Mouse (Mus musculus) midbrain, postnatal 0 days (tissue): ENCODE data around the gene Ankrd16. TPM values are rescaled to one million over a fixed set of nuclear protein-coding genes. Genes with fewer than 3 reads are reported as not detected.

ENCODE experiments used
- ATAC-seq: fragments of 200-750 bp; cut with Nextera tagmentation; 2 replicates; pipeline ENCODE4 v1.8.0; 2017; ENCODE audit warnings: moderate number of reproducible peaks, mild to moderate bottlenecking, moderate TSS enrichment, moderate library complexity; ENCODE audit not compliant: low FRiP score
- DNase-seq: peaks from one replicate; pipeline ENCODE4 v3.0.0-alpha.2; 2015; ENCODE audit warnings: low spot score
- H3K27ac ChIP-seq: fragments of 300-500 bp; sonication (generic); 2 replicates; pipeline ENCODE4 v1.5.1; 2014; ENCODE audit warnings: low read depth, mild to moderate bottlenecking, low read length, mixed read lengths
- H3K27me3 ChIP-seq: fragments of 300-500 bp; sonication (generic); 2 replicates; pipeline ENCODE4 v1.6.1; 2014; ENCODE audit warnings: low read length, control low read depth, mixed read lengths; ENCODE audit not compliant: insufficient read depth
- H3K36me3 ChIP-seq: fragments of 300-500 bp; sonication (generic); 2 replicates; pipeline ENCODE4 v1.6.1; 2014; ENCODE audit warnings: low read length, control low read depth, mixed read lengths; ENCODE audit not compliant: insufficient read depth
- H3K4me1 ChIP-seq: fragments of 300-500 bp; sonication (generic); 2 replicates; pipeline ENCODE4 v1.6.1; 2014; ENCODE audit warnings: mild to moderate bottlenecking, control low read depth, antibody characterized with exemption, low read length, mixed read lengths; ENCODE audit not compliant: insufficient read depth
- H3K4me2 ChIP-seq: fragments of 300-500 bp; sonication (generic); 2 replicates; pipeline ENCODE4 v1.6.1; 2014; ENCODE audit warnings: low read depth, mild to moderate bottlenecking, low read length, mixed read lengths; ENCODE audit not compliant: poor library complexity, severe bottlenecking
- H3K4me3 ChIP-seq: fragments of 300-500 bp; sonication (generic); 2 replicates; pipeline ENCODE4 v1.5.1; 2014; ENCODE audit warnings: low read depth, mild to moderate bottlenecking, low read length, moderate library complexity
- H3K9ac ChIP-seq: fragments of 300-500 bp; sonication (generic); replicated peaks from 2 replicates; pipeline ENCODE4 v1.6.1; 2014; ENCODE audit warnings: mild to moderate bottlenecking, low read length, moderate library complexity, mixed read lengths; ENCODE audit not compliant: poor library complexity, severe bottlenecking
- H3K9me3 ChIP-seq: fragments of 300-500 bp; sonication (generic); 2 replicates; pipeline ENCODE4 v1.6.1; 2016; ENCODE audit warnings: low read length, control low read depth
- CTCF ChIP-seq: IDR thresholded peaks from 2 replicates; pipeline ENCODE4 v1.5.1; 2016; ENCODE audit warnings: antibody characterized with exemption, mild to moderate bottlenecking
- WGBS: fragments of 180-500 bp; shearing (Covaris S2); extraction: QIAGEN DNeasy Blood & Tissue Kit; methylation state at CpG from one replicate; pipeline ENCODE4 v1.1.7; 2014; 5-methylcytosine and 5-hydroxymethylcytosine counted together
- polyA plus RNA-seq: library from polyadenylated mRNA; unstranded; fragments of >200 nt; fragmentation: Nextera tagmentation; extraction: Ambion mirVana; gene quantifications from 2 replicates; pipeline ENCODE4 v1.2.1, GENCODE M21; 2015
- total RNA-seq: library from RNA; depleted of rRNA; stranded (reverse); fragments of >200 nt; gene quantifications from 2 replicates; pipeline ENCODE4 v1.2.3, GENCODE M21; 2014; rRNA removed

Ankrd16 gene
- total RNA-seq (45.2 and 66.6 TPM in 2 replicates), polyA plus RNA-seq (35.0 and 36.3 TPM in 2 replicates)

DNA sequence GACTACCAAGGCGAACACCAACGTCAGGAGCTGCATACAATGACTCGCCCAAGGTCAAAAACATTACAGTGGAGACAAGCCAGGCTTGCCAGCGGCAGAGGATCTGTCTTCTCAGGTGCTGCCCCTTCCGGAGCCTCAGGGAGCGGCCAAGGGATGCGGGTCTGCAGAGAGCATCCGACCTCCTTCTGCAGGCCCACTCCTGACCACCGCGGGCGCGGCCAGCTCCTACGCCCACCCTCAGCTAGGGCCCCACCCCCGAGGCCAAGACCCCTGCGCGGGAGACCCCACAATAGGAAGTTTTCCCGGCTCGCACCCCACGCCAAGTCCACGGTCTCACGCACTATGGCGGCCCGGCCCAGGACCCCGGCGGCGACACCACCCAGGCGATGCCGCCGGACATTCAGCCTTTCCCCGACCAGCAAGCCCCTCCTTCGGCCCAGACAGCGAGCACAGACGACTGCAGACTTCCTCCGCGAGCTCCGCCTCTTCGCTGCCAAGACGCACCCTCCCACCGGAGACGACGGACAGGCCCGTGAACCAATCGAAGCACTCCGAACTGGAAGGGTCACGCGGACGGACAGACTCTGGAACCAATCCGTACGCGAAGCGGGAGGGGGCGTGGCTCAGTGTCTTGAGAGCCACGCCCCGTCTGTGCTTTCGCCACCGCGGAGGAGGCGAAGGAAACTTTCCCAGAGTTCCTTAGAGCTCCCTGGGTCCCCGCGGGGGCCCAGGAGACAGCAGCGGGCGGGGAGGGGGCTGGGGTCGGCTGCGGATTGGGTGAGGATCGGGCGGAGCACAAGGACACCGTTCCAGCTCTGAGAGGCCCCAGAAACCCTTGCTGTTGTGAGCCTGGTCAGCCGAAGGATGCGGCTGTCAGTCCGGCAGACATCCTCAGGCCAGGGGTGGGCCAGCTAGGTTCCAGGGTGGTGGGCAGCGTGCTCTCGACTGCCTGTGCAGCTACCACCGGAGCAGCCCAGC is at the start of gene Ankrd16, which contains the start of gene Fbh1:
Gene Ankrd16 (plus strand): TSS at position 786 of the 978 bp plus-strand sequence.
Gene Fbh1 (minus strand): TSS at position 492 of the 978 bp plus-strand sequence.
- H3K27ac ChIP-seq = peak within 1 kb of the TSS; percentile 98
- peak within 1 kb of the TSS; percentile 87 for H3K4me2 ChIP-seq
- no peaks in the 10 kb centered on the region for H3K9me3 ChIP-seq
- peaks cover 5% of the 10 kb centered on the region; the same call in 1 of the 2 replicates for H3K36me3 ChIP-seq
- peaks cover 20% of the 10 kb centered on the region for H3K4me1 ChIP-seq
- ATAC-seq (peak; percentile 96), DNase-seq (peak; percentile 100)
- no peaks in the 10 kb centered on the region for H3K27me3 ChIP-seq
- peak within 1 kb of the TSS; percentile 88 for H3K9ac ChIP-seq
- under 1% methylated on average over 72 of the region's 73 CpGs for WGBS
- peak; percentile 43; the same call in 1 of the 2 replicates for TF ChIP-seq CTCF
- H3K4me3 ChIP-seq = peak within 1 kb of the TSS; percentile 88

DNA sequence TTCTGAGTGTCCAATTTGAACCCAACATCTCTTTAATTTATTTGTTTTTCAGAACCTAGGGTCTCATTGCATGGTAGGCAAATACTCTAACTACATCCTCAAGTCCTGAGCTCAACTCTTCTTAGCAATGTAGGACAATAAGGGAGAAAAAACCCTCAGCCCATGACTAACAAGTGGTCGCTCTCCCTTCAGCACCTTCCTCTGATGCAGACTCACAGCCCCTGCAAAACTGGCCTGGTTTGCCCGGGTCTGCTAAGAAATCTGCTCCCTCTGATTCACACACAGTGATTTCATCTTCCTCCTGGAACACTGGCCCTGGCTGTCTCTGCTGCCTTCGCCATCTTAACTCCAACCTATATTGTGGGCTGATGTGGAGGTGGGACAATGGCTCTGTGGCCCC is 48.6 kb upstream of the Ankrd16 start:
- Histone ChIP-seq H3K4me3 (no peak overlapping the region), H3K27ac (no peak overlapping the region), H3K4me1 (no peaks in the 10 kb centered on the region), H3K4me2 (no peak overlapping the region), H3K9me3 (no peaks in the 10 kb centered on the region), H3K36me3 (no peaks in the 10 kb centered on the region), H3K9ac (no peak overlapping the region), H3K27me3 (no peaks in the 10 kb centered on the region)
- TF ChIP-seq CTCF = no peak
- DNase-seq = no peak
- WGBS = 64% methylated on average over 3 of the region's 3 CpGs
- no peak for ATAC-seq

DNA sequence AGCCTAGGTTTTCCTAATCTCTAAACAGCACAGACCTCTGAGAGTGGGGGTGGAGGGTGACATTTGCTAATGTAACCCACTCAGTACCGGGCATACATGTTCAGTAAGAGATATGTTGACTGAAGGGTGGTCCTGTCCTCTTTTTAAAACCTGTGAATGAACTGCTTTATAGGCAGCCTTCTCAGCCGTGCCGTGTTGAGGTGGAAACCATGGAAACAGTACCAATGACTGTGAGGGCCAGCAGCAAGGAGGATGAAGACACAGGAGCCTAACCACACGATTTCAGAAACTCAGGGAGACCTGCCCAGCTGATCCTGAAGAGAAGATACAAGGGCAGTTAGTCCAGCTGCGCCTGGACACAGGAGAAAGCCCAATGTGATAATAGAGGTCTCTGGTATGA is 44.7 kb upstream of the Ankrd16 start:
- Histone ChIP-seq H3K4me2 (no peak overlapping the region), H3K36me3 (no peaks in the 10 kb centered on the region), H3K4me1 (no peaks in the 10 kb centered on the region), H3K27ac (no peak overlapping the region), H3K9me3 (no peaks in the 10 kb centered on the region), H3K27me3 (no peaks in the 10 kb centered on the region), H3K4me3 (no peak overlapping the region), H3K9ac (no peak overlapping the region)
- TF ChIP-seq CTCF = no peak
- no peak for DNase-seq
- 51% methylated on average over 5 of the region's 5 CpGs for WGBS
- ATAC-seq = peak; percentile 27

DNA sequence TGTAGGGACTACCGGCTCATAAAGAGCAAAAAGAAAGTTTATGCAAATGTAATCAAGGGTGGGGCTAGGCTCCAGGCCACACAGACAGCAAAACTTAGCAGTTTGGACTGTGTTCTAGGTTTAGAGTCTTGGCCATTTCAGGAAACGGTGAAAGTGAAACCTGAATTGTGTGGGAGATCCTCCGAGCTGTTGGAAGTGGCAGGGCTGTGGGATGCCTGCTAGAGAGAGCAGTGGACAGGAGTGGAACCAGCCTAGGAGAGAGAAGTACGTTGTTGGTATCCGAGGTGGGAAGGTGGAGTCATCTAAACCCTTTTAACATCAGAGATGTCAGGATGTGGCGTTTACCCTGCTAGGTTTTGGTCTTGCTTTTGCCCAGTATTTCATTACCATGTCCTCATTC is 41.8 kb upstream of the Ankrd16 start:
- 90% methylated on average over 6 of the region's 6 CpGs for WGBS
- DNase-seq = no peak
- TF ChIP-seq CTCF = no peak

GRCm38 (mm10) chr2:11738794-11739193 is 38.9 kb upstream of the Ankrd16 start:
- no peak overlapping the region for H3K4me2 ChIP-seq
- H3K9me3 ChIP-seq = no peaks in the 10 kb centered on the region
- no peak for TF ChIP-seq CTCF
- WGBS = 87% methylated on average over 3 of the region's 3 CpGs
- DNase-seq (no peak), ATAC-seq (no peak)
- H3K36me3 ChIP-seq = peaks cover 32% of the 10 kb centered on the region
- no peaks in the 10 kb centered on the region for H3K27me3 ChIP-seq
- H3K4me3 ChIP-seq = no peak overlapping the region
- no peaks in the 10 kb centered on the region for H3K4me1 ChIP-seq
- no peak overlapping the region for H3K27ac ChIP-seq
- H3K9ac ChIP-seq = no peak overlapping the region

More for the DNA sequence above, 41.8 kb upstream of the Ankrd16 start:
- Histone ChIP-seq H3K9ac (no peak overlapping the region), H3K4me1 (no peaks in the 10 kb centered on the region), H3K4me2 (no peak overlapping the region), H3K9me3 (no peaks in the 10 kb centered on the region), H3K27ac (no peak overlapping the region), H3K4me3 (no peak overlapping the region), H3K27me3 (no peaks in the 10 kb centered on the region), H3K36me3 (peaks cover 4% of the 10 kb centered on the region)
- ATAC-seq = no peak

DNA sequence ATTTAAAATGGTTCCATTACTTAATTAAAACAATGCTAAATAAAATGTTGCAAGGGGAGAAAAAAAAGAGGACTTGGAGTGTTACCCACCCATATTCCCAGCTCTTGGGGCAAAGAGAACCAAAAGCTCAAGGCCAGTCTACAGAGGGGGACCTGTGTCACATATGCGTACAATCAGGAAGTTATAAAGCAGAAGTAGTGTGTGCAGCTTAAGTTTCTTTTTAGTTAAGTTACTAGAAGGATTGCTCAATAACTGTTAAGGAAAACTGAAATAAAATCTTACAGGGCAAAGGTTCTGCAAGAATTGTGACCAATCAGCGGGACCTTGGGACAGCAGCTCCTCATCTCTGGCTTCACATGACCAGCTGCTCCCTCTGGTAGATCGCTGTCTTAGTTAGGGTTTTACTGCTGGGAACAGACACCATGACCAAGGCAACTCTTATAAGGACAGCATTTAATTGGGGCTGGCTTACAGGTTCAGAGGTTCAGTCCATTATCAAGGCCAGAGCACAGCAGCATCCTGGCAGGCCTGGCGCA is 38.1 kb upstream of the Ankrd16 start:
- ATAC-seq (no peak), DNase-seq (no peak)
- Histone ChIP-seq H3K9ac (no peak overlapping the region), H3K27ac (no peak overlapping the region), H3K36me3 (peaks cover 32% of the 10 kb centered on the region), H3K4me3 (no peak overlapping the region), H3K9me3 (no peaks in the 10 kb centered on the region), H3K4me1 (no peaks in the 10 kb centered on the region), H3K27me3 (no peaks in the 10 kb centered on the region), H3K4me2 (no peak overlapping the region)
- no peak for TF ChIP-seq CTCF
- WGBS = 94% methylated on average over 4 of the region's 4 CpGs
